Mouse (Mus musculus) limb, embryonic 12.5 days (tissue): ENCODE results near the gene Evc2. TPM values are rescaled to one million over a fixed set of nuclear protein-coding genes. Genes with fewer than 3 reads are reported as not detected.

Source experiments
- ATAC-seq: fragments of 200-750 bp; cut with Nextera tagmentation; 2 replicates; pipeline ENCODE4 v1.8.0; 2017; ENCODE audit warnings: low read depth, moderate TSS enrichment; ENCODE audit not compliant: insufficient number of reproducible peaks, insufficient read depth, low FRiP score, low TSS enrichment
- H3K27ac ChIP-seq: fragments of 300-500 bp; sonication (generic); 2 replicates; pipeline ENCODE4 v1.5.1; 2016; ENCODE audit warnings: mild to moderate bottlenecking, moderate library complexity
- H3K27me3 ChIP-seq: fragments of 300-500 bp; sonication (generic); 2 replicates; pipeline ENCODE4 v1.6.1; 2016; ENCODE audit warnings: mild to moderate bottlenecking, moderate library complexity
- H3K36me3 ChIP-seq: fragments of 300-500 bp; sonication (generic); 2 replicates; pipeline ENCODE4 v1.6.1; 2016; ENCODE audit warnings: mild to moderate bottlenecking, moderate library complexity
- H3K4me1 ChIP-seq: fragments of 300-500 bp; sonication (generic); replicated peaks from 2 replicates; pipeline ENCODE4 v1.6.1; 2016
- H3K4me2 ChIP-seq: fragments of 300-500 bp; sonication (generic); 2 replicates; pipeline ENCODE4 v1.6.1; 2016; ENCODE audit warnings: mild to moderate bottlenecking, moderate library complexity
- H3K4me3 ChIP-seq: fragments of 300-500 bp; sonication (generic); replicated peaks from 2 replicates; pipeline ENCODE4 v1.5.1; 2016; ENCODE audit warnings: mild to moderate bottlenecking
- H3K9ac ChIP-seq: fragments of 300-500 bp; sonication (generic); replicated peaks from 2 replicates; pipeline ENCODE4 v1.6.1; 2016; ENCODE audit warnings: mild to moderate bottlenecking, moderate library complexity
- H3K9me3 ChIP-seq: fragments of 300-500 bp; sonication (generic); 2 replicates; pipeline ENCODE4 v1.6.1; 2016; ENCODE audit warnings: mild to moderate bottlenecking, moderate library complexity
- WGBS: fragments of 180-500 bp; shearing (Covaris S2); methylation state at CpG from one replicate; pipeline ENCODE4 v1.1.7; 2016; 5-methylcytosine and 5-hydroxymethylcytosine counted together
- polyA plus RNA-seq: library from polyadenylated mRNA; unstranded; fragments of >200 nt; fragmentation: Nextera tagmentation; extraction: Ambion mirVana; gene quantifications from 2 replicates; pipeline ENCODE4 v1.2.1, GENCODE M21; 2016

The Evc2 gene
- polyA plus RNA-seq, 1 experiment from 2014 or later, result 24.2 TPM

- H3K9me3 ChIP-seq, result no peaks in the 10 kb centered on the region
- H3K36me3 ChIP-seq, result peaks cover 75% of the 10 kb centered on the region
- 83% methylated on average over 8 of the region's 8 CpGs for WGBS
- no peak for ATAC-seq
- H3K4me1 ChIP-seq, result peaks cover 9% of the 10 kb centered on the region
- H3K27ac ChIP-seq, result no peak overlapping the region
- no peak overlapping the region for H3K4me2 ChIP-seq
- H3K9ac ChIP-seq, result no peak overlapping the region
- no peak overlapping the region for H3K4me3 ChIP-seq
- no peaks in the 10 kb centered on the region for H3K27me3 ChIP-seq
Observed at GRCm38 (mm10) chr5:37330449-37331132, 7.7 kb upstream of the Evc2 start.

GRCm38 (mm10) chr5:37331133-37331505, 7.2 kb upstream of the Evc2 start:
- peaks cover 70% of the 10 kb centered on the region for H3K36me3 ChIP-seq
- H3K4me2 ChIP-seq, result no peak overlapping the region
- H3K4me3 ChIP-seq, result no peak overlapping the region
- ATAC-seq, result no peak
- peaks cover 14% of the 10 kb centered on the region for H3K4me1 ChIP-seq
- H3K9me3 ChIP-seq, result no peaks in the 10 kb centered on the region
- H3K9ac ChIP-seq, result no peak overlapping the region
- H3K27ac ChIP-seq, result no peak overlapping the region
- WGBS, result 88% methylated on average over 2 of the region's 2 CpGs
- H3K27me3 ChIP-seq, result no peaks in the 10 kb centered on the region

DNA sequence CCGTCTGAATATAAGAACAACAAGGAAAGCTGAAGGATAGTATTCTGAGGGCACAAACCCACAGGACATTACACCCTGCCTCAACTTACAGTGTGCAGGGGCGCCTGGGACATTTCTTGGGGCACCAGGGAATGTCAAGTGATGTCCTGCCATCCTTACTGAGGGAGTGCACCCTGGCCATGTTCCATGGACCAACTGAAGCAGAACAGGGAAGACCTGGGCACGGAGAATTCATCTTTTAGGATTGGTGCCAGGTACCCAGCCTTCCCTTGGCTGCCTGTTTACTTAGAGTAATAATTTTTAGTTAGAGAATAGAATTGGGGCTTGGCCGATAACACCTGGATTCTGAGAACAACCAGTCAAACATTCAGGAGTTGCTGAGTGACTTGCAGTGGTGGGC, 6.2 kb upstream of the Evc2 start:
- peaks cover 61% of the 10 kb centered on the region for H3K36me3 ChIP-seq
- WGBS, result 78% methylated on average over 4 of the region's 4 CpGs

GRCm38 (mm10) chr5:37335061-37335460, 3.2 kb upstream of the Evc2 start:
- H3K4me2 ChIP-seq, result peak overlapping the region; percentile 75; the same call in 1 of the 2 replicates
- no peak for ATAC-seq
- H3K4me3 ChIP-seq, result no peak overlapping the region
- no peaks in the 10 kb centered on the region for H3K9me3 ChIP-seq
- no peak overlapping the region for H3K27ac ChIP-seq
- peaks cover 44% of the 10 kb centered on the region for H3K4me1 ChIP-seq
- no peaks in the 10 kb centered on the region for H3K27me3 ChIP-seq
- 47% methylated on average over 3 of the region's 3 CpGs for WGBS
- peaks cover 33% of the 10 kb centered on the region for H3K36me3 ChIP-seq
- H3K9ac ChIP-seq, result no peak overlapping the region

More for the DNA sequence above, 6.2 kb upstream of the Evc2 start:
- H3K9ac ChIP-seq, result no peak overlapping the region
- H3K27me3 ChIP-seq, result no peaks in the 10 kb centered on the region
- no peak overlapping the region for H3K4me2 ChIP-seq
- no peak overlapping the region for H3K4me3 ChIP-seq
- no peaks in the 10 kb centered on the region for H3K9me3 ChIP-seq
- ATAC-seq, result no peak
- H3K27ac ChIP-seq, result no peak overlapping the region
- peaks cover 18% of the 10 kb centered on the region for H3K4me1 ChIP-seq

GRCm38 (mm10) chr5:37336485-37337105, 1.7 kb upstream of the Evc2 start, which contains the start of gene Evc:
Gene Evc, minus strand, starts transcription at chr5:37336894.
- H3K9ac ChIP-seq, result peak within 1 kb of the TSS; percentile 79
- WGBS, result under 1% methylated on average over 48 of the region's 48 CpGs
- no peaks in the 10 kb centered on the region for H3K27me3 ChIP-seq
- H3K9me3 ChIP-seq, result no peaks in the 10 kb centered on the region
- H3K36me3 ChIP-seq, result peaks cover 18% of the 10 kb centered on the region
- peak within 1 kb of the TSS; percentile 70 for H3K4me3 ChIP-seq
- peak within 1 kb of the TSS; percentile 88 for H3K27ac ChIP-seq
- H3K4me1 ChIP-seq, result peaks cover 44% of the 10 kb centered on the region
- peak; percentile 71 for ATAC-seq
- peak within 1 kb of the TSS; percentile 75 for H3K4me2 ChIP-seq

DNA sequence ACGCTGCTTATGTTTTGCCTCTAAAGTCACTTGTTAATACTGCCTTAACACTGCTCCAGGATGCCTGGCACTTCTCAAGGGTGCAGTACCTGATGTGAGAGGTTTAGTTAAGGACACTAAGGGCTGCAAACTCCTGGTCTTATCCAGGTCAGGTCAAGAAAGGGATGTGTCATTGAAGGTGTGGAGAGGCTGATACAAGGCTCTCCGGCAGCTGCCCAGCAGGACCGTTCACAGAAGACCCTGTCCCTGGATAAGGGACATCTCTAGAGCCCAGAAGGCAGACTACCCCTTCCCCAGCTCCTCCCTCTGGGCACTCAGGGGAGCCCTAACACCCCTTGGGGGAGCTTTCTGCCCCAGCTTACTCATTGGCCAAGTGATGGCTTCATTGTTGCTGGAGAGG, 603 bp upstream of the Evc2 start:
- WGBS, result 63% methylated on average over 3 of the region's 3 CpGs
- peaks cover 44% of the 10 kb centered on the region for H3K4me1 ChIP-seq
- no peak for ATAC-seq

DNA sequence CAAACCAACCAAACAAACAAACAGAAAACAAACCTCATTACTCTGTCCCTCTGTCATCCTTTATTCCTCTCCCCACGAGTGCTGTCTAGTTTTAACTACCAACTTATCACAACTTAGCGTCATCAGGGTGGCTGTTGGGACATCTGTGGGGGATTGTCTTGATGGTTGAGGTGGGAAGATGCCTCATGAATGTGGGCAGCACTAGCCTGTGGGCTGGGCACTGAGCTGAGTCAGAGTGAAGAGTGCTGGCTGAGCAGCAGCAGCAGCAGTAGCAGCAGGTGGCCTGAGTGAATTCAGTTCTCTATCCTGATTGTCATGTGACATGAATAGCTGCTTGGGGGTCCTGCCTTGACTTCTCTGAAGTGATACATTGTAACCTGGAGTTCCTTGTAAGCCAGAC, 5.7 kb downstream of the Evc2 start:
- no peak for ATAC-seq
- no peak overlapping the region for H3K27ac ChIP-seq
- peaks cover 32% of the 10 kb centered on the region for H3K36me3 ChIP-seq
- H3K4me3 ChIP-seq, result no peak overlapping the region
- H3K9ac ChIP-seq, result no peak overlapping the region
- H3K27me3 ChIP-seq, result no peaks in the 10 kb centered on the region
- no peaks in the 10 kb centered on the region for H3K9me3 ChIP-seq
- WGBS, result 87% methylated on average over 2 of the region's 2 CpGs
- peaks cover 11% of the 10 kb centered on the region for H3K4me1 ChIP-seq
- no peak overlapping the region for H3K4me2 ChIP-seq

More for the DNA sequence above, 603 bp upstream of the Evc2 start:
- Histone ChIP-seq H3K27me3 (no peaks in the 10 kb centered on the region), H3K4me2 (peak overlapping the region; percentile 75), H3K9ac (peak overlapping the region; percentile 79; the same call in 1 of the 2 replicates), H3K36me3 (peaks cover 16% of the 10 kb centered on the region), H3K9me3 (no peaks in the 10 kb centered on the region), H3K27ac (peak overlapping the region; percentile 88), H3K4me3 (peak overlapping the region; percentile 59; the same call in 1 of the 2 replicates)

- Histone ChIP-seq H3K4me1 (no peaks in the 10 kb centered on the region), H3K4me3 (no peak overlapping the region), H3K27me3 (no peaks in the 10 kb centered on the region), H3K4me2 (no peak overlapping the region), H3K9me3 (no peaks in the 10 kb centered on the region), H3K27ac (no peak overlapping the region), H3K36me3 (peaks cover 58% of the 10 kb centered on the region), H3K9ac (no peak overlapping the region)
- no peak for ATAC-seq
- 85% methylated on average over 2 of the region's 2 CpGs for WGBS
Observed at GRCm38 (mm10) chr5:37351791-37352190, 13.5 kb downstream of the Evc2 start.

DNA sequence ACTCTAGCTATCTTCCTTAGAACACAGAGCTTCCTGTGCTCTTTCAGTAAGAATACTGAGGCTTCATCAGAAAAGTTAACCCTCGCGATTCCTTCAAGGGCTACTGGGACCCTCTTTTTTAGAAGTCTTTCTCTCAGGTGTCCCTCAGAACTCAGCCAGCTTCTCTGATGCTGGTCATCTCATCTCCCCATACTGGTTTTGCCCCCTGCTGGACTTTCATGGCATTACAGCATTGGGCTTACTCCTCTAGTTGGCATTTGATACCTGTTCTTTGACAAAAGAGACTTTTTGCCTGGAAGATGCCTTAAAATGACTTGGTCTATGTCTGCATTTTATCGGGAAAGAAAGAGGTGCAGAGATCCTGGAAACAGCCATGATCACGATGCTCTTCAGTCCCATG, 16.1 kb downstream of the Evc2 start:
- Histone ChIP-seq H3K36me3 (peaks cover 64% of the 10 kb centered on the region), H3K27ac (no peak overlapping the region), H3K9me3 (no peaks in the 10 kb centered on the region), H3K4me3 (no peak overlapping the region), H3K9ac (no peak overlapping the region), H3K4me2 (no peak overlapping the region), H3K27me3 (no peaks in the 10 kb centered on the region), H3K4me1 (no peaks in the 10 kb centered on the region)
- ATAC-seq, result no peak
- WGBS, result 81% methylated on average over 4 of the region's 4 CpGs

GRCm38 (mm10) chr5:37356027-37356426, 17.7 kb downstream of the Evc2 start:
- Histone ChIP-seq H3K9me3 (no peaks in the 10 kb centered on the region), H3K4me1 (no peaks in the 10 kb centered on the region), H3K4me2 (no peak overlapping the region), H3K4me3 (no peak overlapping the region), H3K27ac (no peak overlapping the region), H3K27me3 (no peaks in the 10 kb centered on the region), H3K9ac (no peak overlapping the region), H3K36me3 (peaks cover 51% of the 10 kb centered on the region)
- ATAC-seq, result no peak
- WGBS, result 71% methylated on average over 8 of the region's 8 CpGs

DNA sequence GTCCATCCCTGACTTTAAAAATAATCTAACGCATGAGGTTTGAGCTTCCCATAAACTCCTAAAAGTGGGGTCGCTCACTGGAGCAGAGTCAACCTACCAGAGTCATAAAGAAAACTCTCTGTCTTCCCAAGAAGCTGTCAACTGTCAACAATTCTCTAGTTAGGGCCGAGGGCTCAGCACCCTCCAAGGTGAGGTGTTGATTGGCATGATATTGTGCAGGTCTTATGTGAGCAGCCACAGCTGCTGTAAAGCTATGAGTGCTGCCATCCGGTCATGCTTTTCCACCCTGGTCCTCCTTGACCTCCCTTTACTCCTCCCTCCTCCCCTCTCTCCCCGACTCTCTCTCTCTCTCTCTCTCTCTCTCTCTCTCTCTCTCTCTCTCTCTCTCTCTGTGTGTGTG, 24.3 kb downstream of the Evc2 start:
- Histone ChIP-seq H3K27me3 (no peaks in the 10 kb centered on the region), H3K27ac (no peak overlapping the region), H3K36me3 (peaks cover 46% of the 10 kb centered on the region), H3K9ac (no peak overlapping the region), H3K4me3 (no peak overlapping the region), H3K9me3 (no peaks in the 10 kb centered on the region), H3K4me1 (peaks cover 10% of the 10 kb centered on the region; the same call in 1 of the 2 replicates), H3K4me2 (no peak overlapping the region)
- ATAC-seq, result no peak
- 76% methylated on average over 5 of the region's 5 CpGs for WGBS
